Mouse (Mus musculus): Measurements from ENCODE around the gene Trip10. TPM values are rescaled to one million over a fixed set of nuclear protein-coding genes. Genes with fewer than 3 reads are reported as not detected.

The Trip10 gene
- 19.7 and 20.6 TPM in 2 replicates for polyA plus RNA-seq (2016; fragmentation: Nextera tagmentation; extraction: Ambion mirVana)

DNA sequence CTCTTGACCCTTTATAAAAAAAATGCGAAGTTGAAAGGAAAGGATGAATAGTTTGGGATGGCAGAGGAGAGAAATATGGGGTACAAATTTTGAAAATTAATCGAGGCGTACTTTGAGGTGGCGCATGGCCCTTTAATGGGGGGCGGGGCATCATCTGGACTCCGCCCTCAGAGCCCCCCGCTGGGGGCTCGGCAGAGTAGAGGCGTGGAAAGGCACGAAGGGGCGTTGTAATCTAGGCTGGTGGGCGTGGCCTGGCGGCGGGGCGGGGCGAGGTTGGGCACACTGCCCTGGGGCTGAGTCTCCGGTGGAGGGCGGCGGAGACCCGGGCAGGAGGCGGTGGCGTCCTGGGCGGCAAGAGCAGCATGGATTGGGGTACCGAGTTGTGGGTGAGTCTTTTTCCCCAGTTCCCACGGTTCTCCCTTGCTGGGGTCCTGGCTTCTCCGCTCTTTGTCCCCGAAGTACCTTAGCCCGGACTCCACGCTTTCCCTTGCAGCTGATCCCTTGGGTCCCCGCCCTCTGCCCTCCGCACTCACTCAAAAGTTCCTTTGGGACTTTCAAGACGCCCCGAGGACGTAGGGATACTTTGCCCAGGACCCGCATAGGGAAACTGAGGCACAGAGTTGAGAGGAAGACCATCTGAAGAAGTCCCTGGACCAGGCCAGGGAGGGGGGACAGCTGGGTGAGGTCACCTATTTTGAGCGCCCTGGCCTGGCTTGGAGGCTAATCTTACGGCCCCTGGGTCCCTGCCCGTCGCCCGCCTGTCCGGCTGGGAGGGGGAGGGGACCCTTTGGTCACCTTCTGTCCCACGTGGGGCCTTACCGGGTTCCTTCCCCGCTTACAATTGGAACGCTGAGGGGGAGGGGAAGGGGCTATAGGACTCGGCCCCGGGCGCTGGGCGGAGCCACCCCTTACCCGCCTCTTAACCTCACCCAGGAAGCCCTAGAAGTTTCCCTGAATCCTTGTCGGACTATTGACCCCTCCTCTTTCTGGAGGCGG lies at the start of gene Trip10:
TSS of gene Trip10 (plus strand) at position 270 of the 996 bp plus-strand sequence.
- WGBS = under 1% methylated on average over 52 of the region's 52 CpGs
- no peaks in the 10 kb centered on the region for H3K9me3 ChIP-seq
- peak; percentile 18 for ATAC-seq (ENCODE audit: low FRiP score, low read depth)

DNA sequence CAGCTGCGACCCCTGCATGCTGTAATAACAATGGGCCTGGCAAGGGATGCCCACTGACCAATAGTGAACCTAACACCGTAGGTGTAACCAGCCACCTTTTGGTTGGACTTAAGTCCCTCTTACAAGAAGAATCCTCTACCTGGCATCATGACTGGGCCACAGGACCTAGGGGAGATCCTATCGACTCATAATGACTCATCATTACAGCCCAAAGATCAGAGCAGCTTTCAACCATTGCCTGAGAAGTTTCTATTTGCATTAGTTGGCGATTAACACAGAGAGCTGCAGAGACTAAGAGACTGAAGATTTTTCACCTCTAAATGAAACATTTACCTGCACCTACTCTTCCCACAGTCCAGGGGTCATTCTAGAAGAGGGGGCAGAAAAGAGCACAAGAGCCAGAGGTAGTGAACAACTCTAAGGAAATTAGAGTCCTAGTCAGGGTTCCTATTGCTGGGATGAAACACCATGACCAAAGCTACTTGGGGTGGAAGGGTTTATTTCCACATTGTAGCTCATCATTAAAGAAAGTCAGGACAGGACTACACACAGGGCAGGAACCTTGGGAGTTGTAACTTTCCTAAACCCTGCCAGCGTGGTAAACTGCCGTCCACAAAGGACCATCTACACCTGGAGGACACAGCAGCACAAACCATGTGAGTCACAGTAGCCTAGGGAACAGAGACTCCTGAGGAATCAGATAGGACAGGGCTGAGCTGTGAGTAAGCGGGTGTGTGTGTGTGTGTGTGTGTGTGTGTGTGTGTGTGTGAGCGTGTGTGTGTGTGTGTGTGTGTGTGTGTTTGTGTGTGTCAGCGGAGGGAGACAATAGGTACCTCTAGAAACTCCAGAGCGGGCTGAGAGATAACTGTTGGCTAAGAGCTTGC lies 47.2 kb upstream of the Trip10 start:
- Histone ChIP-seq H3K9me3 (no peaks in the 10 kb centered on the region), H3K4me3 (no peak overlapping the region), H3K4me1 (no peaks in the 10 kb centered on the region), H3K4me2 (replicated peaks) (no peak overlapping the region), H3K9ac (no peak overlapping the region), H3K27ac (no peak overlapping the region), H3K36me3 (no peaks in the 10 kb centered on the region), H3K27me3 (replicated peaks) (no peaks in the 10 kb centered on the region)
- 85% methylated on average over 10 of the region's 10 CpGs for WGBS
- no peak for ATAC-seq (ENCODE audit: low FRiP score, low read depth)

More for the DNA sequence above, at the start of gene Trip10:
- H3K27me3 ChIP-seq (replicated peaks) = no peaks in the 10 kb centered on the region
- peak within 1 kb of the TSS; percentile 67 for H3K9ac ChIP-seq
- peak within 1 kb of the TSS; percentile 62 for H3K4me3 ChIP-seq
- H3K36me3 ChIP-seq = peaks cover 15% of the 10 kb centered on the region
- H3K27ac ChIP-seq = peak within 1 kb of the TSS; percentile 57
- peak within 1 kb of the TSS; percentile 93 for H3K4me2 ChIP-seq (replicated peaks)
- peaks cover 31% of the 10 kb centered on the region for H3K4me1 ChIP-seq

DNA sequence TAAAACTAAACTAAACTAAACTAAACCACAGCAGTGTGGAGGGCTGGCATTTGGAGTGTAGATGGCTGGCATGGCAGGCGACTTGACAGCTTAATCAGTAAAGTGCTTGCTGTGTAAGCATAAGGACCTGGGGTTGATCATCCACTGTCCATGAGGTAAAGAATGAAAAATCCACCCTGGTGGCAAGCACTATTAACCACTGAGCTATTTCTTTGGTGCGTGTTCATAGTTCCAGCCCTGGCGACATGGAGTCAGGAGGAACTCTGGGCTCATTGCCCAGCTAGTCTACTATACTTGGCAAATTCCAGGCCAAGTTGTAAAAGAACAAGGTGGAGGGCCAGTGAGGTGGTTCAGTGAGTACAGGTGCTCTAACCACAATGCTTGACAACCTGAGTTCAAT lies 41.3 kb upstream of the Trip10 start:
- ATAC-seq (ENCODE audit: low FRiP score, low read depth) = no peak
- Histone ChIP-seq H3K9ac (no peak overlapping the region), H3K9me3 (no peaks in the 10 kb centered on the region), H3K27me3 (replicated peaks) (no peaks in the 10 kb centered on the region), H3K27ac (no peak overlapping the region), H3K4me3 (no peak overlapping the region), H3K4me2 (replicated peaks) (no peak overlapping the region), H3K4me1 (no peaks in the 10 kb centered on the region), H3K36me3 (no peaks in the 10 kb centered on the region)
- 91% methylated on average over 3 of the region's 3 CpGs for WGBS

DNA sequence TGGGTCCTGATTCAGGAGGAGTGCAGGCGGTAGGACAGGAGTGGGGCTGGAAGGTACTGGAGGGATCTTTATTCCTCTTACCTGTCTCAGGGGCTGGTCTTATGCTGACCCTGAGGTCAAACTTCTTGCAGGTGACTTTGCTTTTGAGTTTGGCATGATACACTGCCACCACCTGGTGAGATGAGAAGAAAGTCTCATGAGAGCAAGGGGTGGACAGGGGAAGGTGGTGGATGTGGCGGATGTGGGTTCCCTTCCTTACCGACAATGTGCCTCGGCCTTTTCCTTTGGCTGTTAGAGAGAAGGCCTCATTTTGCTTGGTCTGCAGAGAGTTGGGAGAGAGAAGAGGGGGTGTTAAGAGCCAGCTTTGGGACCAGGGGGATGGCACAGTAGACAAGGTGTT lies 39.9 kb upstream of the Trip10 start:
- Histone ChIP-seq H3K9me3 (no peaks in the 10 kb centered on the region), H3K4me3 (no peak overlapping the region), H3K4me1 (no peaks in the 10 kb centered on the region), H3K4me2 (replicated peaks) (no peak overlapping the region), H3K9ac (no peak overlapping the region), H3K27me3 (replicated peaks) (no peaks in the 10 kb centered on the region), H3K27ac (no peak overlapping the region), H3K36me3 (no peaks in the 10 kb centered on the region)
- WGBS = 79% methylated on average over 4 of the region's 4 CpGs
- ATAC-seq (ENCODE audit: low FRiP score, low read depth) = no peak

DNA sequence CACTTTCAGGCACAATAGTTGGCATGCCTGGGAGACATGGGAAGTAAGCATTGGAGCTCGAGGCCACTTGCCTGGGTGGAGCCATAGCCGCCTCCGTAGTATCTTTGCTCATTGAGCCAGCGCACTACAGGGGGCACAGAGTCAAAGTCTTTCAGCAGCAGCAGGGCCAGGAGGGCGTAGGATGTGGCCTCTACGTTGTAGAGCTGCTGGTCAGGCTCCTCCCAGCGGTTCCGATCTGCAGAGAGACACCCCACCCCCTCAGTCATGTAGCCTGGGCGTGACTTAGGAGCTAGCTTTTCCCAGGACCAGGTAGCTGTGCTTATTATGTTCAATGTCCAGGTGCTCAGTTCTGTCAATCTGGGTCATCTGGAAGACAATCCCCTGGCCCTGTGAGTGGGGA lies 37.8 kb upstream of the Trip10 start:
- WGBS = 65% methylated on average over 9 of the region's 9 CpGs
- no peak overlapping the region for H3K4me2 ChIP-seq (replicated peaks)
- no peak overlapping the region for H3K27ac ChIP-seq
- H3K4me1 ChIP-seq = no peaks in the 10 kb centered on the region
- no peak overlapping the region for H3K4me3 ChIP-seq
- H3K9ac ChIP-seq = no peak overlapping the region
- ATAC-seq (ENCODE audit: low FRiP score, low read depth) = no peak
- no peaks in the 10 kb centered on the region for H3K27me3 ChIP-seq (replicated peaks)
- H3K9me3 ChIP-seq = no peaks in the 10 kb centered on the region
- no peaks in the 10 kb centered on the region for H3K36me3 ChIP-seq

DNA sequence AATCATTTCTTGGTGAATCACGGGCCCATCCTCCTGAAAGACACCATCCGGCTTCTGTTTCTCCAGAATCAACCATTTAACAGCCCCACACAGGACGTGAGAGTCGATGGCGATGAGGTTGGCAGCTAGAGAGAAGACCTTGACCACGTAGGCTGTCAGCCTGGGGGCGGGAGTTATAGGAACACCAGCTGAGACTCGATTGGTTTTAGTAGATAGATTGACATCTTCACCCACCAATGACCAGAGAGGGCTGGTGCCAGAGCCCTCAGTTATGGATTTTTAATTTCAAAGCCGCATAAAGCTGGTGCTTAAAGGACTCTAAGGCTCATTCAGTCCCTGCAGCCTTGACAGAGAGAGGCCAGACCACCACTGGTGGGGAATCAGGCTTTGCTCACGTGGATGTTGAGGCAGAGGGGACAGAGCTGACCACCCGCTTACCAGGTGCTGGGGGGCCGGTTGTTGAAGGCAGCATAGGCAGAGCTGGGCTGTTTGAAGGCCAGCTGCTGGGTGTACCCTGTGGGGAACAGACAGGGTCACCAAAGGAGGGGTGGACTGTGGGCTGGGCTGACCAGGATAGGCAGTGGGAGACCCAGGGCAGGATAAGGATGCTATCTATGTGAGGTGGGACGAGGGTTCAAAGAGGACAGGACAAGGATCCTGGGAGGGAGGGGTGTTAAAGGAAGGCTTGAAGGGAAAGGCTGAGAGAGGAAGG lies 34.4 kb upstream of the Trip10 start:
- Histone ChIP-seq H3K4me3 (no peak overlapping the region), H3K4me2 (replicated peaks) (0 out of 2 replicates have a peak overlapping the region, but pooled peaks have one; percentile 22), H3K27me3 (replicated peaks) (no peaks in the 10 kb centered on the region), H3K27ac (no peak overlapping the region), H3K4me1 (no peaks in the 10 kb centered on the region), H3K36me3 (no peaks in the 10 kb centered on the region), H3K9ac (no peak overlapping the region), H3K9me3 (no peaks in the 10 kb centered on the region)
- WGBS = 49% methylated on average over 13 of the region's 13 CpGs
- ATAC-seq (ENCODE audit: low FRiP score, low read depth) = peak; percentile 71; the same call in 1 of the 2 replicates

DNA sequence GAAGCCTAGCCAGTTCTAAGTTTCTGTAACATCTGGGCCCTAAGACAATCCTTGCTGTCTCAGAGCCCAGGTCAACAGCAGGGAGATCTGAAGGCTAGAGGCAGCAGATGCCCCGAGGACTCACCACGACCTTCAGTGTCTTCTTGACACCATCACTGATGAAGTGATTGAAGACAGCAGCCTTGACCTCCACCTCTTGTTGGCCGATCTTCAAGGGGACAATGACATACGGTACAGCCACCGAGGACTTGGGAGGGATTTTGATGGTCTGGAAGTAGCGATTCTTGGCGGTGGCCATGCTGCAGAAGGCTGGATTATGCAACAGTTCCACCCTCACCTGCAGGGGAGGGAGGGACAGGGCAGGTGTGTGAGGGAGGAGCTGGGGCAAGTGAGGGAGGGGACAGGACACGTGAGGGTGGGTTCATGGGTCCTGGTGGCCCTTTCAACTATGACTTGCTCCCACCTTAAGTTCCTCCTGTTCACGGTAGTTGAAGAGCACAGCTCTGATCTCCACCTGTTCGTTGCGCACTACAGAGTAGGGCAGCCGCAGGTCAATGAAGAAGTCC lies 30.8 kb upstream of the Trip10 start:
- no peak overlapping the region for H3K9ac ChIP-seq
- H3K4me3 ChIP-seq = no peak overlapping the region
- no peaks in the 10 kb centered on the region for H3K9me3 ChIP-seq
- ATAC-seq (ENCODE audit: low FRiP score, low read depth) = no peak
- H3K36me3 ChIP-seq = no peaks in the 10 kb centered on the region
- no peak overlapping the region for H3K4me2 ChIP-seq (replicated peaks)
- 85% methylated on average over 12 of the region's 12 CpGs for WGBS
- no peaks in the 10 kb centered on the region; the same call in 1 of the 2 replicates for H3K27me3 ChIP-seq (replicated peaks)
- H3K27ac ChIP-seq = no peak overlapping the region
- H3K4me1 ChIP-seq = no peaks in the 10 kb centered on the region

DNA sequence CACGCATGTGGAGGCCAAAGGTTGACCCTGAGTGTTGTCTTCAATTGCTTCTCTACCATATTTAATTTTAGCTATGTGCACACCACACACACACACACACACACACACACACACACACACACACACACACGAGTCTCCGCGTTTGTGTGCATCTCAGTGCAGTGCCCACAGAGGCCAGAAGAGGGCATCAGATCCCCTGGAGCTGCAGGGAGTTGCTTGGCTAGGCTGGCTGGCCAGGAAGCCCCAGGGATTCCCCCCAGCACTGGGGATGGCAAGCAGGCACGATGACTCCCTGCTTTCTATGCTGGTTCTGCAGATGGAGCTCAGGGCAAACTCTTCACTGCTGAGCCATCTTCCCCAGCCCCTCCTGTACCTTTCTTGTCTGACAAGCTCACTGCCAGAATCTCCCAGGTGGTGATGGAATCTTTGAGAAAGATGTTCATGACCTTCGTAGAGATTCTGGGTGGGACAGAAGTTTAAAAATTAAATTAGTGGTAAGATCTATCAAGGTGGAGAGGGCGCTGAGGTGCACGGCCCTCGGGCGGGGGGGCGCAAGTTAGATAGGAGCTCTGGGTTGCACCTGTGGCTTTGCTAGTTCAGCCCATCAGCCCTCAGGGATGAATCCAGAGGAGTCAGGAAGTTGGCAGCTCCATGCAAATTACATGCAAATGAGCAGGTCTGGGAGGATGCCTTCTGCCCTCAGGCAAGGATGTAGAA lies 29.9 kb upstream of the Trip10 start:
- Histone ChIP-seq H3K27me3 (replicated peaks) (peaks cover 2% of the 10 kb centered on the region), H3K9ac (no peak overlapping the region), H3K36me3 (no peaks in the 10 kb centered on the region), H3K4me1 (no peaks in the 10 kb centered on the region), H3K4me2 (replicated peaks) (no peak overlapping the region), H3K4me3 (no peak overlapping the region), H3K9me3 (no peaks in the 10 kb centered on the region), H3K27ac (no peak overlapping the region)
- peak; percentile 36; the same call in 1 of the 2 replicates for ATAC-seq (ENCODE audit: low FRiP score, low read depth)
- 20% methylated on average over 11 of the region's 11 CpGs for WGBS

DNA sequence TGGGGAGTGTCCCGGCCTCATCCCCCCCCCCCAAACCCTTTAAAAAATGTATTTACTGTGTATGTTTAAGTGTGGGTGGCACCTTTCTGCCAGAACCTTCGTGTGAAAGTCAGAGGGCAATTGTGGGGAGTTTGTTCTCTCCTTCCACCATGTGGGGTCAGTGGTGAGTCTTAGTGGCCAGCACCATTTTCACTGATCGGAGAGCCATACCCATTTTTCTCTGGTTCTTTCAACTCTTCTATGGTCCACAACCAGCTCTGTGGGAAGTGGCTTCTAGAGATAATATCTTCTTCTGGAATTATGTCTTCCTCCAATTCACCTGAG lies 29.4 kb upstream of the Trip10 start:
- Histone ChIP-seq H3K9me3 (no peaks in the 10 kb centered on the region), H3K4me2 (replicated peaks) (no peak overlapping the region), H3K4me1 (no peaks in the 10 kb centered on the region), H3K36me3 (no peaks in the 10 kb centered on the region), H3K27me3 (replicated peaks) (peaks cover 6% of the 10 kb centered on the region), H3K4me3 (no peak overlapping the region), H3K27ac (no peak overlapping the region), H3K9ac (no peak overlapping the region)
- 20% methylated on average over 3 of the region's 3 CpGs for WGBS
- no peak for ATAC-seq (ENCODE audit: low FRiP score, low read depth)

DNA sequence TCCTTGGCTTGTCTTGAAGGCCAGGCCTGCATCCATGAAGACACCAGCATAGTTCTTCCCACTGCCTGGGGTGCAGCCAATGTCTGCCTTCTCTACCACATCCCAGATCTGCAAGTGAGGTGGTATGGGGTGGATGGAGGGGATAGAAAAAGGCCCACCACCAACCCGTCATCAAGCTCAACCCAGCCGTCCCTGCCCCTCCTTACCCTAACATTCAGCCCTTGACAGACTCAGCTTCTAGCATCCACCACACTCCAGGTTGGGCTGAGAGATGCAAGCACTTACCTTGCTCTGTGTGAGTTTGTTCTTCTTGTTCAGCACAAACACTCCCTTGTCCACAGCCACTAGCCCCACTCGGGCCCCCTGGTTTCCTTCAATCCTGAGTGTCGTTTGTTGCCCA lies 27.3 kb upstream of the Trip10 start:
- 83% methylated on average over 4 of the region's 4 CpGs for WGBS

DNA sequence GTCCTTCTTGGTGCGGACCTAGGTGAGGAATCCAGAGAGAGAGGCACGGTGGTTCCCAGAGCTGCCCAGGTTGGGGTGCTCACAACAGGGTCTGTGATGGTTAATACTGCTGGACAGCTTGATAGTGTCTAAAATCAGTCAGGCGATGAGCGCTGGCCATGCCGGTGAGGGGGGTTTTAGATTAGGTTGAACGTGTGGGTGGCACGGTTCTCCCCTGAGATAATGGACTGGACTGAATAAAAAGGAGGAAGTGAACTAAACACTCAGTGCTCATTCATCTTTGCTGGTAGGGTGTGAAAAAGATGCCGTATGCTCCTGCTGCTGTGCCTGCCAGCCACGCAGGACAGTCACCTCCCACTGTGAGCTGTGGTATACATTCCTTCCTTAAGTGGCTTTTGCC lies 25.9 kb upstream of the Trip10 start:
- ATAC-seq (ENCODE audit: low FRiP score, low read depth) = no peak
- H3K4me1 ChIP-seq = no peaks in the 10 kb centered on the region
- WGBS = 76% methylated on average over 9 of the region's 9 CpGs

More for the DNA sequence above, 27.3 kb upstream of the Trip10 start:
- Histone ChIP-seq H3K4me2 (replicated peaks) (no peak overlapping the region), H3K27me3 (replicated peaks) (peaks cover 6% of the 10 kb centered on the region), H3K9ac (no peak overlapping the region), H3K4me1 (no peaks in the 10 kb centered on the region), H3K36me3 (no peaks in the 10 kb centered on the region), H3K9me3 (no peaks in the 10 kb centered on the region), H3K4me3 (no peak overlapping the region), H3K27ac (no peak overlapping the region)
- no peak for ATAC-seq (ENCODE audit: low FRiP score, low read depth)

More for the DNA sequence above, 25.9 kb upstream of the Trip10 start:
- Histone ChIP-seq H3K27me3 (replicated peaks) (peaks cover 6% of the 10 kb centered on the region), H3K4me2 (replicated peaks) (no peak overlapping the region), H3K4me3 (no peak overlapping the region), H3K27ac (no peak overlapping the region), H3K9me3 (no peaks in the 10 kb centered on the region), H3K9ac (no peak overlapping the region), H3K36me3 (no peaks in the 10 kb centered on the region)

Data from neural tube, embryonic 12.5 days (tissue).